Mouse (Mus musculus) thymus, postnatal 0 days (tissue): ENCODE results near the gene Rad51b. TPM values are rescaled to one million over a fixed set of nuclear protein-coding genes. Genes with fewer than 3 reads are reported as not detected.

Experiments used
- DNase-seq: peaks from one replicate; pipeline ENCODE4 v3.0.0-alpha.2; 2015; ENCODE audit warnings: low spot score
- polyA plus RNA-seq: library from polyadenylated mRNA; unstranded; fragments of >200 nt; fragmentation: Nextera tagmentation; extraction: Ambion mirVana; gene quantifications from 2 replicates; pipeline ENCODE4 v1.2.1, GENCODE M21; 2015

The Rad51b gene
- polyA plus RNA-seq, 1 experiment from 2014 or later, result 4.8 TPM

GRCm38 (mm10) chr12:79856116-79856909 is 559.2 kb downstream of the Rad51b start:
- no peak for DNase-seq

- DNase-seq, result no peak
Observed at GRCm38 (mm10) chr12:79857704-79858103, 560.6 kb downstream of the Rad51b start.

GRCm38 (mm10) chr12:79858336-79858735 is 561.3 kb downstream of the Rad51b start:
- DNase-seq, result no peak

- DNase-seq, result no peak
Observed at GRCm38 (mm10) chr12:79859354-79860247, 562.5 kb downstream of the Rad51b start.

GRCm38 (mm10) chr12:79860248-79860555 is 563.1 kb downstream of the Rad51b start:
- no peak for DNase-seq

Other genes starting within 250 kb of the Rad51b start
- 18.0 and 19.5 TPM in 2 replicates for gene Pigh, start 207.6 kb upstream of the Rad51b start, polyA plus RNA-seq
- gene Arg2, start 166.5 kb upstream of the Rad51b start, polyA plus RNA-seq, result 4.0 and 4.3 TPM in 2 replicates
- 82.7 and 90.8 TPM in 2 replicates for gene Vti1b, start 124.6 kb upstream of the Rad51b start, polyA plus RNA-seq
- 20.0 and 24.7 TPM in 2 replicates for gene Rdh11, start 105.0 kb upstream of the Rad51b start, polyA plus RNA-seq
- 4.3 and 4.8 TPM in 2 replicates for gene Rdh12, start 88.4 kb upstream of the Rad51b start, polyA plus RNA-seq
- 8.1 and 11.9 TPM in 2 replicates for gene Zfyve26, start 978 bp upstream of the Rad51b start, polyA plus RNA-seq